Mouse (Mus musculus): Measurements from ENCODE around the gene Apoa5.

- TF ChIP-seq FLI1 (IDR thresholded peaks at IDR 0.05; ENCODE audit: low read length) = no peak
- TF ChIP-seq GATA1 (IDR thresholded peaks at IDR 0.05; ENCODE audit: borderline replicate concordance, low read length) = no peak
These were observed 37.9 kb upstream of the Apoa5 start for GRCm38 (mm10) chr9:46230450-46230975.
